Mouse (Mus musculus): Measurements from ENCODE around the gene Lrrfip1.

GRCm38 (mm10) chr1:91008746-91009145, 10.2 kb downstream of the Lrrfip1 start:
- TF ChIP-seq ZC3H11A (IDR thresholded peaks at IDR 0.05; ENCODE audit: borderline replicate concordance, low read depth, low read length) (no peak), HCFC1 (IDR thresholded peaks at IDR 0.05; ENCODE audit: borderline replicate concordance, insufficient read depth, low read length) (no peak), MAFK (IDR thresholded peaks at IDR 0.05; ENCODE audit: insufficient read depth, low read depth, low read length) (no peak), CHD2 (IDR thresholded peaks at IDR 0.05; ENCODE audit: low read depth, low read length) (no peak)

Measured in ES-E14 (cell line).